Mouse (Mus musculus) liver, postnatal 0 days (tissue): ENCODE results near the gene Cflar. TPM values are rescaled to one million over a fixed set of nuclear protein-coding genes. Genes with fewer than 3 reads are reported as not detected.

Experiments
- ATAC-seq: fragments of 200-750 bp; cut with Nextera tagmentation; 2 replicates; pipeline ENCODE4 v1.8.0; 2017; ENCODE audit warnings: mild to moderate bottlenecking, moderate library complexity
- DNase-seq: peaks from one replicate; pipeline ENCODE4 v3.0.0-alpha.2; 2016
- H3K27ac ChIP-seq: fragments of 300-500 bp; sonication (generic); 2 replicates; pipeline ENCODE4 v1.5.1; 2014; ENCODE audit warnings: antibody characterized with exemption, moderate library complexity, mild to moderate bottlenecking, low read depth
- H3K27me3 ChIP-seq: fragments of 300-500 bp; sonication (generic); 2 replicates; pipeline ENCODE4 v1.6.1; 2014; ENCODE audit warnings: low read length, control low read depth, mixed read lengths; ENCODE audit not compliant: insufficient read depth
- H3K36me3 ChIP-seq: fragments of 300-500 bp; sonication (generic); replicated peaks from 2 replicates; pipeline ENCODE4 v1.6.1; 2014; ENCODE audit warnings: mild to moderate bottlenecking, control low read depth, low read length, moderate library complexity, mixed read lengths; ENCODE audit not compliant: insufficient read depth
- H3K4me1 ChIP-seq: fragments of 300-500 bp; sonication (generic); 2 replicates; pipeline ENCODE4 v1.6.1; 2014; ENCODE audit warnings: antibody characterized with exemption, mild to moderate bottlenecking, control low read depth; ENCODE audit not compliant: insufficient read depth
- H3K4me2 ChIP-seq: fragments of 300-500 bp; sonication (generic); 2 replicates; pipeline ENCODE4 v1.6.1; 2014; ENCODE audit warnings: low read depth, mild to moderate bottlenecking, low read length, moderate library complexity, mixed read lengths
- H3K4me3 ChIP-seq: fragments of 300-500 bp; sonication (generic); 2 replicates; pipeline ENCODE4 v1.5.1; 2014; ENCODE audit warnings: low read depth, low read length
- H3K9ac ChIP-seq: fragments of 300-500 bp; sonication (generic); replicated peaks from 2 replicates; pipeline ENCODE4 v1.6.1; 2014; ENCODE audit warnings: mild to moderate bottlenecking, moderate library complexity
- H3K9me3 ChIP-seq: fragments of 300-500 bp; sonication (generic); 2 replicates; pipeline ENCODE4 v1.6.1; 2016; ENCODE audit warnings: mild to moderate bottlenecking, control low read depth, low read length, mixed read lengths
- CTCF ChIP-seq: sonication (generic); IDR thresholded peaks from 2 replicates; pipeline ENCODE4 v1.5.1; 2016; ENCODE audit warnings: antibody characterized with exemption, low read depth
- EP300 ChIP-seq: IDR thresholded peaks from 2 replicates; pipeline ENCODE4 v1.6.1; 2016; ENCODE audit warnings: antibody characterized with exemption, low read depth, mild to moderate bottlenecking
- WGBS: fragments of 180-500 bp; shearing (Covaris S2); extraction: QIAGEN DNeasy Blood & Tissue Kit; methylation state at CpG from one replicate; pipeline ENCODE4 v1.1.7; 2014; ENCODE audit not compliant: insufficient replicate concordance; 5-methylcytosine and 5-hydroxymethylcytosine counted together
- polyA plus RNA-seq: library from polyadenylated mRNA; unstranded; fragments of >200 nt; fragmentation: Nextera tagmentation; extraction: Ambion mirVana; gene quantifications from 2 replicates; pipeline ENCODE4 v1.2.1, GENCODE M21; 2015

The Cflar gene
- polyA plus RNA-seq, 1 experiment from 2014 or later = 30.2 TPM

DNA sequence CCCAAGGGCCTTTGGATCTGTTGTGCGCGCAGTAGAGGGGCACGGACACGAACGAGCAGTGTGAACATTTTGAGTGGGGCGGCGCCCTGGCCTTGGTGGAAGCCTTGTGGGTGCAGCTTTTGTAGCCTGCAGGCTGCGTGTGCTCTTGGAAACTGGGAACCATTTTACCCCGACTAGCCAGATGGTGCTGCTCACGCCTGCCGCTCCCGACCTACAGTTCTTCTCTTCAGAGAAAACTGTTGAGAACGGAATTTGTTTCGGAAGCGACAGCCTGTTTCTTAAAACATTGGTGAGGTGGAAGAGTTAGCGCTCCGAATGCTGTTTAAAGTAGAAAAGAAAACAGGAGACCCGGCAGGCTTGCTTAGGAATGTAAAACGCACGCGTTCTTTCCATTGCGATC, 25.7 kb downstream of the Cflar start:
- WGBS = 91% methylated on average over 22 of the region's 22 CpGs
- ATAC-seq (no peak), DNase-seq (no peak)
- H3K9me3 ChIP-seq = no peaks in the 10 kb centered on the region
- H3K4me2 ChIP-seq = no peak overlapping the region
- H3K4me3 ChIP-seq = no peak overlapping the region
- no peak overlapping the region for H3K27ac ChIP-seq
- TF ChIP-seq EP300 = no peak
- no peak for TF ChIP-seq CTCF
- no peak overlapping the region for H3K9ac ChIP-seq
- H3K27me3 ChIP-seq = no peaks in the 10 kb centered on the region
- H3K4me1 ChIP-seq = no peaks in the 10 kb centered on the region
- peaks cover 67% of the 10 kb centered on the region for H3K36me3 ChIP-seq

DNA sequence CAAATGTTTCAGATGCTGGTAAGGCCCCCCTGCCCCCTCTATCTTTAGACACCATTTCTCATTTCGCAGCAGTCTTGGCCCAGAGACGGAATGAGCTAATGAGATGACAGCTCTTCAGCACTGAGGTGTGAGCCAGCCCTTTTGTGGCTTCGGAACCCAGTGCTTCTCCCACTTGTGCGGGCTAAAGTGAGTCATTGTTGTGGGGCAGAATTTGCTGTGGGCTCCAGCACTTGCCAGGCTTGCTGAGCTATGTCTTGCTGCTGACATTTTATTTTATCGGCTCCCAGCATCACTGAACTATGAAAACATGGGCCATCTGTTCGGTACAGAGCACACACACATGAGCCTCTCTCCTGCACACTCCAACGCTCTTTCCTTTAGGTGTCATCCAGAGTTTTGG, 28.2 kb downstream of the Cflar start:
- Histone ChIP-seq H3K4me1 (0 out of 2 replicates have a peak, but pooled peaks cover 6% of the 10 kb centered on the region), H3K36me3 (peaks cover 77% of the 10 kb centered on the region), H3K27me3 (no peaks in the 10 kb centered on the region), H3K4me2 (no peak overlapping the region), H3K4me3 (no peak overlapping the region), H3K27ac (no peak overlapping the region), H3K9me3 (no peaks in the 10 kb centered on the region), H3K9ac (no peak overlapping the region)
- WGBS = 89% methylated on average over 7 of the region's 7 CpGs
- no peak for ATAC-seq
- no peak for DNase-seq
- TF ChIP-seq EP300 = no peak
- no peak for TF ChIP-seq CTCF

DNA sequence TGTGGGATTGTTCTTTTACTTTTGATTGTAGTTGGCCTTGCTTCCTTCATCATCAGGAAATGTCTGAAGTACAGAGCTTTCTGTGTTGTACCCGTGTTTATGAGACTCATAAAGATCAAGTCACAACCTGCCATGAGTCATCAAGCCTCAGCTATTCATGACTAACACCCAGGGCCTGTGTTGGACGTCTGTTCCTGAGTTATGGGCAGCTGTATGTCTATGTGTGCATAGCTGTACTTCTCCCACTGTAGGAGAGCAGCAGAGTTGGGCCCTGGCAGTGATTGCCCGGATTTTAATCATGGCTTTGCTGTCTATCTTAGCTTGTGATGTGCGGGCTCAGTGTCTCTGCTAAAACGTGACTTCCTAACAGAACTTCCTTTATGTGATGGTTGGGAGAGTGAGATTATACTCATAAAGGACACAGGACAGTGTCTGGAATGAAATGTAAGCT, 31.3 kb downstream of the Cflar start:
- no peak for DNase-seq
- peaks cover 76% of the 10 kb centered on the region for H3K36me3 ChIP-seq
- H3K27ac ChIP-seq = peak overlapping the region; percentile 74; the same call in 1 of the 2 replicates
- 39% methylated on average over 5 of the region's 5 CpGs for WGBS
- H3K4me2 ChIP-seq = 0 out of 2 replicates have a peak overlapping the region, but pooled peaks have one; percentile 13
- H3K9me3 ChIP-seq = no peaks in the 10 kb centered on the region
- H3K4me1 ChIP-seq = 0 out of 2 replicates have a peak, but pooled peaks cover 6% of the 10 kb centered on the region
- H3K27me3 ChIP-seq = no peaks in the 10 kb centered on the region
- peak; percentile 57 for ATAC-seq
- H3K9ac ChIP-seq = no peak overlapping the region; the same call in 1 of the 2 replicates
- no peak overlapping the region for H3K4me3 ChIP-seq
- no peak for TF ChIP-seq CTCF
- TF ChIP-seq EP300 = 0 out of 2 replicates have a peak, but pooled peaks have one; percentile 12

DNA sequence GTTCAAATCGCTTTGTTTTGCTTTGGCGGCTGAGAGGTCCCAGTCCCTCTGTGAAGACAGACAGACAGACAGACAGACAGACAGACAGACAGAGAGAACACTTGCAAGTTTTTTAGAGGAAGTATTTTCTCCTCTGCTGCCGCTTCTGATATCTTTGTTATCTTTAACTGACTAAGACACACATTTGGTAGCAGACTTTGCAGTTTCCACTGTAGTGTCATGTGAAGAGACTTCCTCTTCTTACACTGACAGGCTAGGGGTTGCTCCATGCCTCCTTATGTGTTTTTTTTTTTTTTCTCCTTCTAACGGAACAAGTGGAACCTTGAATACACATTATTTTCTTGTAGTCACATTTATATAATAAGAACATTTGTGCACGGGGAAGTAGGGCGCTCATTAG, 31.9 kb downstream of the Cflar start:
- Histone ChIP-seq H3K36me3 (peaks cover 77% of the 10 kb centered on the region), H3K4me3 (no peak overlapping the region), H3K9me3 (no peaks in the 10 kb centered on the region), H3K27ac (peak overlapping the region; percentile 74; the same call in 1 of the 2 replicates), H3K4me2 (peak overlapping the region; percentile 13; the same call in 1 of the 2 replicates), H3K27me3 (no peaks in the 10 kb centered on the region), H3K4me1 (0 out of 2 replicates have a peak, but pooled peaks cover 6% of the 10 kb centered on the region), H3K9ac (no peak overlapping the region; the same call in 1 of the 2 replicates)
- 34% methylated on average over 6 of the region's 6 CpGs for WGBS
- ATAC-seq (peak; percentile 67), DNase-seq (no peak)
- no peak for TF ChIP-seq CTCF
- TF ChIP-seq EP300 = peak; percentile 68

DNA sequence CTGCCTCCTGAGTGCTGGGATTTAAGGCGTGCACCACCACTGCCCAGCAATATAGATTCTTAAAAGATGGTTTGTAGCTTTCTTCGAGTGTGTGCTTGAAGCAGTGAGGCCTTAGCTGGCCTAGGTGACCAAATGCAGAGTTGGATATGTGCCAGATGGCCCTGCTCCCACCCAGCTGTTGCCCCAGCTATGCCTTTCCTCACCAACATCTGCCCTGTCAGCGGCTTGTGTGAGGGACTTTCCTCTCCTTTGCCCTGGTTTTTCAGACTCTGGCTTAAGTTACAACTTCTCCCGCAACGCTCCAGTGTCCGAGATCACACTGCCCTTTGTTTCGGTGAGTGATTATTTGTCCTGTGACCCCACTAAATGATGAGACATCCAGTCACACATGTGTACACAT, 33.3 kb downstream of the Cflar start:
- H3K4me3 ChIP-seq = no peak overlapping the region
- H3K9ac ChIP-seq = no peak overlapping the region
- ATAC-seq = no peak
- DNase-seq = no peak
- H3K27ac ChIP-seq = no peak overlapping the region
- H3K4me1 ChIP-seq = 0 out of 2 replicates have a peak, but pooled peaks cover 6% of the 10 kb centered on the region
- no peaks in the 10 kb centered on the region for H3K9me3 ChIP-seq
- 81% methylated on average over 7 of the region's 7 CpGs for WGBS
- peaks cover 82% of the 10 kb centered on the region for H3K36me3 ChIP-seq
- H3K4me2 ChIP-seq = no peak overlapping the region
- no peak for TF ChIP-seq CTCF
- TF ChIP-seq EP300 = no peak
- H3K27me3 ChIP-seq = no peaks in the 10 kb centered on the region

DNA sequence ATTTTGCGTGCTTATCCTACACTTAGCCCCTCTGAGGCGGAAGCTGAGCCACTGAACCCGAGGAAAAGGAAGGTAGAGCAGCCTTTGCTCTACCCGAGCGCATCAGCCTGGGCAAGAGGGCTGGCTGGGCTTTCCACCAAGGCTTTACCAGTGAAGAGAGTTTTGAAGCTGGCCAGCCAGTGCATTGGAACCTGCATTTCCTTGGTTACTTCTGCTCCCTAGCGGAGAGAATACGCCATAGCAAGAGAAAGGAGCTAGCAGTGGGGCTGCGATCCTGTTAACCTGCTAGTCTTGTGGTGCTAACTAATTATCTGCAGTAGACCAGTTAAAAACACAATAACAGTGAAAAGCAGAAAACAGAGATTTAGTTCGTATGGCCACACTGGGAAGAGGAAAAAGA, 35.6 kb downstream of the Cflar start:
- Histone ChIP-seq H3K27ac (no peak overlapping the region), H3K9me3 (no peaks in the 10 kb centered on the region), H3K4me1 (0 out of 2 replicates have a peak, but pooled peaks cover 6% of the 10 kb centered on the region), H3K27me3 (no peaks in the 10 kb centered on the region), H3K36me3 (peaks cover 60% of the 10 kb centered on the region), H3K4me3 (no peak overlapping the region), H3K9ac (no peak overlapping the region), H3K4me2 (no peak overlapping the region)
- ATAC-seq (no peak), DNase-seq (no peak)
- TF ChIP-seq EP300 (no peak), CTCF (peak; percentile 60)
- WGBS = 78% methylated on average over 9 of the region's 9 CpGs

DNA sequence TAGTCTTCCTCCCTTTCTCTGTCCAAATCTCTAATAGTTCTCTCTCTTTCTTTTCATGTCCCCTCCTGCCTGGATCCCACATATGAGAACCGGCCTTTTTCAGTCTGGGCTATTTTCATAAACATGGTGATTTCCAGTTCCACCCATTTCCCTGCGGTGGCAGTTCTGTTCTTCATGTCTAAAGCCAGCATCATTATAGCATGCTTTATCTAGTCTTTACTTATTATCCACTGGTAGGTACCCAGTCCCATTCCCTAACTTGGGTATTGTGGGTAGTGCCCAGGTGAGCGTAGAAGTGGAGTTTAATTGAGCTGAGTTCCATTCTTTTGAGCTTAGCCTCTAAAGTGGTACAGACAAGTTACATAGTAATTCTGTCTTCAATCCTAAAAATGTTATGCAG, 48.1 kb downstream of the Cflar start:
- no peak overlapping the region for H3K4me2 ChIP-seq
- H3K27me3 ChIP-seq = no peaks in the 10 kb centered on the region
- no peaks in the 10 kb centered on the region for H3K9me3 ChIP-seq
- no peak overlapping the region for H3K27ac ChIP-seq
- no peaks in the 10 kb centered on the region for H3K4me1 ChIP-seq
- ATAC-seq (no peak), DNase-seq (no peak)
- H3K9ac ChIP-seq = no peak overlapping the region
- H3K36me3 ChIP-seq = peaks cover 34% of the 10 kb centered on the region
- TF ChIP-seq EP300 (no peak), CTCF (no peak)
- no peak overlapping the region for H3K4me3 ChIP-seq
- WGBS = 84% methylated on average over 3 of the region's 3 CpGs
